Mouse (Mus musculus): ENCODE measurements at regions not wholly inside any gene's neighbourhood (a gene's known extent, or its start where the extent isn't known, plus 50 kb on each side); places are given as distances from the start of the nearest gene placed in this dataset.

DNA sequence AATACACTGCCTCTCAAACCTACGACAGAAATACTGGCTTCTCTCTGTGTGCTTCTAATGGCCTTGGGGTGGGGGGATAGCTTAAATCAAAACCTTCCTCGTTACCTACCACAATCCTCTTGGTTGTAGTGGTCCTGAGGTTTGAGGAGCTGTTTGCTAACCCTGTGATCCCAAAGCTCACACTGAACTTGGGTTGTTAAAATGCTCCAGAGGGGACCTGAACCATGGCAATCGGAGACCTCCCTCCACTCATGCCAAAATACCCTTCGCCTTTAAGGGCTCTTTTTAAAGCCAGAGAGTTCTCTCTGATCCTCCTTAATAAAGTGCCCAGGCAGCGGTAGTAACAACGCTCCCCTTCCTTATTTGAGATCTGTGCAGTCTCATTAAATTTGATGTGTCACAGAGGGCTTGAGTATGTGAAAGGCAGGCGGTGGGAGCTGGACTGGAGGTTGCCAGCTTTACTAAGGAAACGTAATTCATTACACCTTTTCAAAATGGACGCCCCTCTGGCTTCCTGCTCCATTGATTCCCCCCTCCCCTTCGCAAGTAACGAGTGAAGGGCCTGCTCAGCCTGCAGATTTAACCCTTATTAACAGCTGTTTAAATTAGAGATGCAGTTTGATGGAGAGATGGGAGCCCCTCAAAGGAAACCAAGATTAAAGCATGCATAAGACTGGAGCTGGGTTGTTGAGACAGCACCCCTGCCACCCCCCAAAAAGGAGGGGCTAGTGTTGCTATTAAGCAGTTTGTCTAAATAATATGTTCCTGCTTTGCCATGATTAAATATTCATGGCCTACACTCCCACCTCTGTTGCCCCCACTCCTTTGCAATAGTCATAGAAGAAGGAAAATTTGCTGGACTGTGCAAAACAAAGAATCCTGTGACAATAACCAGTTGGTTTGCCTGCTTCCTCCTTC is 289.4 kb downstream of the Sorl1 start:
- DNase-seq (ENCODE audit: low spot score in 2 of 2): no peak

DNA sequence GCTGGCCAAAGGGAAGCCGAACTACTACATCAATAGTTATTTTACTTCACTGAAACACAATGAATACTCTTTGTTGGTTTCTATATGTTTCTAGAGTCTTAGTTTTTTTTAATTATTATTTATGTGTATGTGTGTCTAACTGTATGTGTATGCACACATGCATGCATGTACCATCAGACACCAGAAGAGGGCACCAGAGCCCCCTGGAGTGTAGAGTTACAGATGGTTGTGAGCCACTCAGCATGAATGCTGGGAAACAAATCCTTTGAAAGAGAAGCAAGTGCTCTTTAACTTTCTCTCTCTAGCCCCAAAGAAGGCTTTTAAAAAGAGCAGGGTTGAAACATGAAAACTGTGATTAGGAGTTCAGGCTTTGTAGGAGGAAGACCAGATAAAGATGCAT is 290.7 kb downstream of the Sorl1 start:
- no peak for DNase-seq (ENCODE audit: low spot score in 2 of 2)

DNA sequence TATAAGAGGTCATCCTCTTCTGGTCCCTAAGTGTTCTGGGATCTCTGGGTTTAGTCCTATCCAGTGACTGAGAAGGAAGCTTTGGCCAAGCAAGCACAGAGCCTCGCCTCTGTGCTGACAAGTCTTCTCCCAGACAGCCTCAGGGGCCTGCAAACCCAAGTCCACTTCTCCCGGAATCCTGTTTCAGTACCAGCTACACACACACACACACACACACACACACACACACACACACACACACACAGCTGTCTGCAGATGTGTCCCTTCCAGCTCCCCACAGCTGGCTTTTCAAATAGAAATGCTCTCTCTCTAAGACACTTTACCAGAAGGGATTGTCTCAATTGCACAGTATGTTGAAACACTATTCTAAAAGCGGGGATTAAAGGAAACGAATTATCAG is 296.7 kb downstream of the Sorl1 start:
- no peak for DNase-seq (ENCODE audit: low spot score in 2 of 2)

DNA sequence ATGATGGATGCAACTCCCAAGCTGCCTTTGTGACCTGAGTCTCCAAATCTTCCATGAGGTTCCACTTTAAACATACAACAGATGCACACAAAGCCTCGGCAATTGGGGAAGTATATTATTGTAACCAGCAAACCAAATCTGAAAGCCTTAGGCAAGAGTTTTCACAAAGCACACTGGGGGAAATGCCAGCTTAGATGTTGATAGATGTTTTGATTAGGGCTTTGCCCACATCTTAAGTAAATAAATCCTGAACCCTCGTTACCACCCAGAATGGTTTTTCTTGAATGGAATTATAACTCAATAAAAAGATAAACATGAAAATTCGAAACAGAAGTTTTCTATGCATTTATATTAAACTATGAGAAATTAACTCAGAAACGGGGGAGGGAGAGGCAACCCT is 302.7 kb downstream of the Sorl1 start:
- no peak for DNase-seq (ENCODE audit: low spot score in 2 of 2)

DNA sequence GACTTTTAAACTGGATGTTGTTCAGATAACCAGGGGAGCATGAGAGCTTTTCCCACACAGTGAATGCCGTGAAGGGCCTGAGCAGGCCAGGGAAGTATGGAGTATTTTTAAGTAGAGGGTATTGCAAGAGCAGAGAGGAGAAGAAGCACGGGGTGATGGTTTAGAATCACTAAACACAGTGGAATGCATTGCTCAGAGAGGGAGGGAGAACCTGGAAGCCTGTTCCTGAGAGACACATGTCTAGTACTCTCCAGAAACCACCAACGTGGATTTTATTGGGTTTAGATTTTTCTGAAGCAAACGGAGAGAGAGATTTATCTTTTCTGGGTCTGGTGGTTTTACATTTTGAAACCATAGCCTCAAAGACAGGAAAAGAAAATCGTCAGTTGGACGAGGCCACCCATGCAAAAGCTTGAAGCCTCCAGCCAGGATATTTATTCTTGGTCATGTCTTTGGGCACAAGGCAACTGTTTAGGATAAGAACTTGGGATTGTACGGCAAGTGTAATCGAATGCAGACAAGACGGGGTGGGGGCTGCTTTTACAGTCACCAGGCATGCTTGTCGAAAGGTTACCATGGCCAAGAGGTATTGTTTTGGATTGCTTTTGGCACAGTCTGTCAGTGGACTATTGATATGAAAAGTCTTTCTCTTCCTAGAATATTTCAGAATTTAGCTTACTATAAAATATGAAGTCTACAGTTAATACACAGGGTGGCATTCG is 306.2 kb downstream of the Sorl1 start:
- DNase-seq (ENCODE audit: low spot score in 2 of 2): no peak

DNA sequence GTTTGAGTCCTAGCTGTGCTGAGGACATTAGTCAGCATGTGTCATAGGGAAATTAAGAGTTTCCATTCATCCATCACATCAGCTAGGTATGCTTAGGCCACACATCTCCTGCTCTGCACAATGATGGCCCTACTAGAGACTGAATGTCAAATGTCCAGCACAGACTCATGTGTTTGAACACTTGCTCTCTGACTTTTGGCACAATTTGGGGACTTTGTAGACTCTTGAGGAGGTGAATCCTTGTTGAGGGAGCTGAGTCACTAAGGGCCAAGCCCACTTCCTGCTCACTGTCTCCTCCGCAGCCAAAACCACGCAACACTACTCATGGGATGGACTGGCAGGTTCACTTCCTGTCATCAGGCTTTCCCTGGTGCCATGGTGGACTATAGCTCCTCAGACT is 308.2 kb downstream of the Sorl1 start:
- DNase-seq (ENCODE audit: low spot score in 2 of 2): no peak

DNA sequence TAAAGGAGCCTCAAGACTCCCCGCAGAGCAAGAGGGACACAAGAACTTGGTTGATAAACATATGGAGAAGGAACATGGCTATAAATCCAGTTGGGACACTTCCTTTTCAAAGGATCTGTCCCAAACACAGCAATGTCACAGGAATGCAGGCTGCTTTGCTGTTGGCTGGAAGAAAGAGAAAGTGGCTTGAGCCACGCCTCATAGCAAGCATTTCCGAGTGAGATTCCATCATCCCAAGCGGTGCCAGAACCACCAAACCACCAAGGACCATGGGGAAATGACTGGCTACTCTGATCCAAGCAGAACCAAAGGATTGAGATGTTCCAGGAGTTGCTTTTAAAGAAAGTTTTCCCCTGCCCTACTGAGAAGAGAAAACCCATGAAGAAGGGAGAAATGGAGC is 314.8 kb downstream of the Sorl1 start:
- DNase-seq (ENCODE audit: low spot score in 2 of 2): no peak

DNA sequence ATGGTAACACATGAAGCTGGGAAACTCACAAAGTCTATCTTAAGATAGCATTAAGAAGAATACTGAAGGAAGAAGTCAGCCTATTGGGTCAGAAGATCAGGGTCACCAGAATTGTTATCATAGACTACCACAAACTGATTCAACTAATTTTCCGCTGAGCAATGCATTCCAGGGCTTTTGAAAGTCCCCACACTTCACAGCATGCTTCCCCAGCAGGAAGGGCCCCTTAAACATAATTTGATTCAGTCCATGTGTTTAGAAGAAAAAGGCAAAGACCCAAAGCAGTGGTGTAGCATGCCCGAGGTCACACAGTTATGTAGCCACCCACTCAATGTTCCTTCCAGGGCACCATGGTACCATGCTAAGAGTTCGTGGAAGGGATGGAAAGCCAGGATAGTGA is 315.3 kb downstream of the Sorl1 start:
- DNase-seq (ENCODE audit: low spot score in 2 of 2): no peak

DNA sequence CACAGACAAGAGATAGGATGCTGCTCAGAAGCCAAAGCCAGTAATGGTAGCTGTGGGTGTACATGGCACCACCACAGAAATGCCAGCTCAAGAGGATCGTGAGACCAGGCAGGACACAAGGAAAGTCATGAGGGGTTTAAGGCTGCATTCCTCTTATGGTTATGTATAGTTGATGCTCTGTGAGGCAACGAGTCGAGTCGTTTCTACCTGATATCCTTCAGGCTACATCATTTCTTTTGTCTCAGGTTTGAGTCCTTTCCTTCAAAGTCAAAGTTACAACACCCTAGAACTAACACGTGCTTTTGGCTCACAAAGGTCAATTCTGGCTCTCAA is 317.8 kb downstream of the Sorl1 start:
- DNase-seq (ENCODE audit: low spot score in 2 of 2): no peak

DNA sequence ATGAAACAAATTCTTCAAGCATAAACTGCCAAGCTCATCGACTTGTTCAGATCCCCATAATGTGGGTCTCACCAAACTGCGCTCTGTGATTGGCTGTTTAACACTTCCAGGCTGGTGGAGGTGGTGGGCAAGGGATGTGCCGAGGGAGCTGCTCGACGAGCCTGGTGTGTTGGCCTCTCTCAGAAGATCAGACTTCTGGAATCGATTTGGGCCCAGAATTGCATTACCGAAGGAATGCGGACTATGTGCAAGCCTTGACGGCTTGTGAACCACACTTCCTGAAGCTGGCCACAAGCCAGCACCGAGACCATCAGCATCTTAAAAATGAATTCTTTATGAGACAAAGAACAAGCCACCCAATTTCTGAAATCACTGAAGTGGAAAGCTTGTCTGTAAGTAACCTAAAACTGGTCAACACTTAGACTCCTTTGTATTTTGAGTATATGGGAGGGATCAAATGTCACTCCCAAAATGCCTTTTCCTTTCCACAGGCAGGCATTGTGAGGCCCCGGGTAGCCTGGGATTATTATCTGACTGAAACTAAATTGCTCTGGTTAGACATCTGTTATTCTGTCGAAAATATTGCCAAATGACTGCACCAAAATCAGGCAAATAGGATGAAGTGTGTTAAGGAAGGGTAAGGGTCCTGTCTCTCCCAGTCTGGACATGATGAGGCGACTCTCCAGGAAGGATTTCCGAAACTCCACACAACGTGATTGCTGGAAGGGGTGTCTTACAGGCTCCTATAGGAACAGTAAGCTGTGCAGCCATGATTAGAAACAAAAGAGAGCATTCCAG is 318.4 kb downstream of the Sorl1 start:
- no peak for DNase-seq (ENCODE audit: low spot score in 2 of 2)

DNA sequence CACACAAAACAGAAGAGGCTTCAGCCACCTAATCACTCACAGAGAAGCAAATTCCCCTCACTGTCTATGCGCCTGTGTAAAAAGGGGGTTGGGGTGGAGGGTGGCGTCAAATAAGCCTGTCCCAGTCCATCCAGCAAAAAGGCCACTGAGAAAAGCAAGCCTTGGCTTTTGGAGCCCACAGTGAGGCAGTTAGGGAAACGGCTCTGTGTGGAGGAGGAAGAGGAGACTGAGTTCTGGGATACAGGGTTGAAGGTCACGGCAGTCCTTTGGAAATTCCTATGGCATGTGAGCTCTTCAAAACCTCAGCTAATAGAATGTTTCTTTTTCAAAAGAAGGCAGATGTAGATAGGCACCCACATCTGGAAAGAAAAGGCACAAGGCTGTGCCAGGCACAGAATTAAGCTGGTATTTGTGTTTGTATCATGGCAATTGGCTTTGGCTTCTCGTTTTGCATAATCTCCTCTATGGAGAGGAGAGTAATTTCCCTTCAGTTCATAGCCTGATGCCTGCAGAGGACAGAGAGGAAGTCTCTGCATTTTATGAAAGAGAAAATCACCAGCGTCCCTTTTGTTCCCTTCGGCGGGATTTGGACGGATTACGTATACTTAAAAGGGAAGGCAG is 319.3 kb downstream of the Sorl1 start:
- no peak for DNase-seq (ENCODE audit: low spot score in 2 of 2)

DNA sequence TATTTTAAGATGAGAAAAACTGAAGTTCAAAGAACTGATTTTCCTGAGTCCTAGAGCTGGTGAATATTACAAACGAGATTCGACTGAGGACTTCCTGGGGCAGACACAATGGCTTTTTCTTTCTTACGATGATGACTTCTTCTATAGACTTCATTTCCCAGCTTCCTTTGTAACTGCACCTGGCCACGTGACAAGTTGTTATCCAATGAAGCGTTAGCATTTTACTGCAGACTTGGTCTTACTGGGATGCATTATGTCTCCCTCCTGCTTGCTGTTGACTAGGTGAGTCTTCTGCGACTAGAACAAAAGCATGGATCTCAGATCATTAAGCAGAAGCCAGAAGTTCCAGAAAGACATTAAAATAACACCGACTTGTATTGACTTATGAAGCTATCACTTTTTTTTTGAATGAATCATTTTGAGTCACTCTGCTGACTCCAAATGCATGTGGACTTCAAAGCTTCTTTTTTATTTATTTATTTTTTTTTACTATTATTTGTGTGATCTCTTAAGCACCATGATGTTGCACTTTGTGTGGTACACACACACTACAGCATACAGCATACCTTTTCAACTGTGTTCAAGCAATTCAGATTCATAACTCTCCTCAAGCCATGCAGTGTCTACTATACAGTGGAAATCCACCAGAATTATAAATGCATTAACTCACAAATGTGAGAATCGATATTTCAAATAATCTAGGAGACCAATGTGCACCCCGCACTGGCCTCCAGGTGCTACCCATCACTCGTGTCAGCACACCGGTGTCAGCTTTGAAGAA is 320.2 kb downstream of the Sorl1 start:
- DNase-seq (ENCODE audit: low spot score in 2 of 2): peak in 1 of 2 experiments; percentile 30

DNA sequence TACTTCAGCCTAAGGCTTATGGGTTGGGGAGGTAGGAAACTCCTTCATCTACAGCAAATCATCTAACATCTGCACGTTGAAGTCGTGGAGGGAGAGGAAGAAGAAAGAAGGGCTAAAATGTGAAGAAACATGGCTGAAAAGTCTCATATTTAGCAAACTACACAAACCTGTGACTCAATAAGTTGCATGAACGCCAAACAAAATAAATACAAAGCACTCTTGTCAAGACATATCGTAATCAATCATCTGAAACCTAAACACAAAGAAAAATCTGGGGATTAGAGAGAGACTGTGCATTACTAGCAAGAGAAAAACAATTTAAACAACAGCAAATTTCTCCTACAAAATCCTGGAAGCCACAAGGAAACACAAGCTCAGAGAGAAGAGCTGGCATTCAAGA is 322.7 kb downstream of the Sorl1 start:
- no peak for DNase-seq (ENCODE audit: low spot score in 2 of 2)

DNA sequence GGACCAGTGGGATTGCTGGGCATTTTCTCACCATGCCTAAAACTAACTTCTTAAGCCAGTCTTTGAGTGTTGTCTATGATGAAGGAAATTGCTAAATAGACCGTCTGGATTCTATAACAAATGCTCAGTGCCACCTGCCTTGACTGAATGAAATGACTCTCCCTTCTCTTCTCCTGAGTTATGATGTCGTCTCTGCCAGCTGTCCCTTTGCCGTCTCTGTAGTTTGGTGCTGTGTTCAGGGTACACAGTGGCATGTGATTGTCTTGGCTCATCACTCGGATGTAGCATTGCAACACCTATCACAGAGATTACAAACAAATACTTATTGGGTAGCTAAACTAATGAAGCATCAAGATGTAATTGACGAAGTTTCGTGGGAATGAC is 331.3 kb downstream of the Sorl1 start:
- no peak for DNase-seq (ENCODE audit: low spot score in 2 of 2)

DNA sequence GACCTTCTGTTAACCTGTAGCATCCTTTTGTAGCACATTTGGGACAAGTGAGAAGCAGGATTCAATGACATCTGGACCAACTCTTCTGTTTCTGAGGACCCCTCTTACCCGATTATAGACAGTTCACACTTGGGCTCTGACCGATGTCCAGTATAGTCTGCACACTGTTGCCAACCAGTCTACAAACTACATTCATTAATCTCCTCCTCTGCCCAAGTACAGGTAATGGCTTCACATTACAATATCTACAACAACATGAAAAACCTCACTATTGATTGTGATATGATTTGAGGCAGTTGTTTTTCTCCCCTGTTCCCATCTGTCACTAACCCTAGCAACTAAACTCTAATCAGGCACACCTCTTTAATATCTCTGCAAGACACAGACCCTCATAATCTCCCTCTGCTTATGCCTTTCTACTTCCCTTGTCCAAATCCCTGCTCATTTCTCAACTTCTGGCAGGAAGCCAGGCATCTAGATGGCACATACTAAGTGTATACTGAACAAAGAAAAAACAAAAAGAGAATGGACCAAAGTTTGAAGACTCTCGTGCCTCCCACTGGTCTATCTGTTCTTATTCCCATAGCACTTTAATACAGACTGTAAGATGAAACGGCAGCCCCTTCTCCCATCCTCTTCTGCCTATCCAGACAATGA is 331.8 kb downstream of the Sorl1 start:
- DNase-seq (ENCODE audit: low spot score in 2 of 2): no peak

DNA sequence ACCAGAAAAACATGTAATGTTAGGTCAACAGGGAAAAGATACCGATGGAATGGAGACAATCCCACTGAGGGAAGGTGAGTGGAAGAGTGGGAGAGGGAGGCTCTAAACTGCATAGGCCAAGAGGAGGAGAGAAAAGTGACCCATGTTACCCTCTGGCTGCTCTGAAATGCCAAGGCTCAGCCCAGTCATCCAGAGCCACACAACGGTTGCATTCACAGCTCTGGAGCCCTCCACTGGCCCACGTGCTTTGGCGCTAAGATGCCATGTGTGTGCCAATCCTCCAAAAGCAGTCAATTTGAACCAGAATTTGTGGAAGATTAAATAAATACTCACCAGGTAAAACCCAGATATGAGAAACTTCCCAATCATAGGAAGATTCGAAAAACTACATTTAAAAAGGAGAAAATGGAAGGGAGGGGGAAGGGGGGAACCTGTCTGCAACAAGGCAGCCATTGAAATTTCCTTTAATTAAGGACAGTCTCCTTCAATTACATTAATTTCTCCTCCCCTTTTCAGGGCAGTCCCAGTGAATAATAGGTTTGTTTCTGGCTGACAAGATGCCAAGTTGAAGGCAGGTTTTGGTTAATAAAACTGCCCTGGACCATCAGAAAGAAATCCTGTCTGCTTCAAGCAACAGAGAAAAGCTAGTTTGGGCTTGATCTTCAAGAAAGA is 332.5 kb downstream of the Sorl1 start:
- peak; percentile 16 to 45 for DNase-seq (ENCODE audit: low spot score in 2 of 2)

DNA sequence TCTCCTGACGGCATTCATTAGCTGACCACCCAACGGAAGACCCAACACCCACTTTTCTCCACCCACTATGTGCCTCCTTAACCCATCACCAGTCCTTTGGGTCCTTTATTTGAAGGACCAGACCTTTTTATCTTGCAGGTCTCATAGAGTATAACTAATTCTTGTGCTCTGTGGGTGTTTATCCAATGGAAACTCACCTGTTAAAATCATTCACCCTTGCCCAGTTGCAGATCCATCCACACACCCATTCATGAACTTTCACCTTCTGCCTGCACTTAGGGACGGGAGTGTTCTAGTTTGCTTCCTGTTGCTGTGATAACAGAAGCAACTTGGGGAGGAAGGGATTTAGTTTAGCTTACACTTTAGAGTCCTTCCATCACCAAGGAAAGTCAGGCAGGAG is 339.0 kb downstream of the Sorl1 start:
- DNase-seq (ENCODE audit: low spot score in 2 of 2): no peak

DNA sequence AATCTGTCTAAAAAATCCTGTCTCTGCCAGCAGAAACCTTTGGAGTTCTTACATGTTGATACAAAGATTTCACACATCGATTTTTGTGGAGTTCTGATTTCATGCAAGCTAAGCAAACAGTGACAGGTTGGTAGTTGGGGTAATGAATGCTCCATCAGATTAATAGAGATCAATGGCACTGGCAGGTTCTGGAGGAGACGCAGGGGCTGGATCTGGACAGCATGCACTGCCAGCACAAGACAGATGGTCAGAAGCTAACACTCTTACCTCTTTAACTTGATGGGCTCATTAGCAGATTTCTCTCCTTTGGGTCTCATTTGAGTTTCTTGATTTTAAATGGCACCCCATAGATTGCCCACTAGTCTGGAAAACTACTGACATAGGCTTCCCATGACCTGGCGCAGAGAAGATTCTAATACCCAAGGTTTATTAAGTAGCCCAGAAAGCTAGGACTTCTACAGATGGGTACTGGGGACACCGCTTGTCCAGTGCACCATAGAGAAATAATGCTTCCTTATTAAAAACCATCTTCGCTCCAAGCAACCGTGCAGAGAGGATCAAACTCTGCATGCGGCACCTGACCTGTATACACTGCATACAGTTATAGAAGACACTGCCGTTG is 351.7 kb downstream of the Sorl1 start:
- no peak for DNase-seq (ENCODE audit: low spot score in 2 of 2)

DNA sequence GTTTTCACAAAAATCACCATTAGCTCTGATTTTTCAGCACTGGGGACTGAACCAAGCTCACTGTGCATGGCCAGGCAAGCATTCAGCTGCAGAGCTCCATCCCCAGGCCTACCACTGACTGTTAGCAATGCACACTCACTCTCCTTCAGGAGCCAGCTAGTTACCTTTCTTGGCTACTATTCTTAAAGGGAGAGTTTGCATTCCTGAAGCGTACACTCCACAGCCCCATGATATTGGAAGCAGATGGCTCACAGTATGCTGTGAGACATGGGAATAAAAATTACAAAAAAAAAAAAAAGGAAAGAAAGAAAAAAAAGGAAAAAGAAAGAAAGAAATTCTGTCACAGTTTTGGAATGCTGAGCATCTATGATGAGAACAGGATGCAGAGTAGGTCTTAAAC is 352.8 kb downstream of the Sorl1 start:
- DNase-seq (ENCODE audit: low spot score in 2 of 2): no peak

DNA sequence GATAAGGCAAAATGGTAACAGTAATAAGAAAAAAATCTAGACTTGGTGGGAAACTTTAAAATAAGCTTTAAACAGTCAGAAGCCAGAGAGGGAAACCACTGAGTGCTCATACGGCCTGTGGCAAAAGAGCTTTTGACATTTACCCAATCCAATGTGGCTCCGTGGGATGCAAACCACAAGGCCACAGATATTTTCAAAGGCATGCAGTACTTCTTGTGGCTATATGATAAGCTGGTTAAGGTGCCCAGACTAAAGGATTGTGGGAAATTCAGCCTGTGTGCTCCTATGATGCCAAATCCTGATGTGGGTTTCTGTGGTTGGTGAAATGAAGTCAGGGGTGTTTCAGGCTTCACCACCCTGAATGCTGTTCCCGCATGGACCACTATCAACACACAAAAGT is 355.8 kb downstream of the Sorl1 start:
- DNase-seq (ENCODE audit: low spot score in 2 of 2): no peak

Data from left cerebral cortex, adult 9 months (tissue).